Mouse (Mus musculus) skeletal muscle tissue, adult 2 months (tissue): ENCODE measurements around the gene Olfr1354.
"Not testable (repeated sequence)": the region's sequence is repeated elsewhere in the genome, so short reads cannot be mapped to it uniquely, and the experiment has no call there.

Experiments used
- DNase-seq: peaks from one replicate; pipeline ENCODE4 v3.0.0-alpha.2; 2012; ENCODE audit warnings: low read depth, low spot score

Gene Olfr1354

DNA sequence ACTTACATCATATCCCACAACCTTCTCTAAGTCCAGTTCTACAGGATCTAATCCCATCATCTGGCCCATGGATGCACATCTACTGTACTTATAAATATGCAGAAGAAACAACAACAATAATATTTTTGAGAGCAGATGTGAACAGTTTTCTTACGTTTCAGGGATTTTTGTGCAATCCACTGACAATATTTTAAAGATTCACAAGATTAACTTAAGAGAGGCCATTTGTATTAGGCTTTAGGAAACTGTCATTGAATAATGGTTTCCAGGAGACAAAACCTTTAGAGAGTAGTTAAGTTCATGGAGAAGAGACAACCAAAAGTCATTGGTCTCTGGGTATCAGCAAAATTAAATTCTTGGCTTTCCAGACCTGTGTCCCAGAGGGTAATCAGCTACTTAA lies at the start of gene Olfr1354:
Olfr1354 (plus strand) TSS at position 301 of the 400 bp plus-strand sequence.
- not testable (repeated sequence) for DNase-seq

GRCm38 (mm10) chr10:78875240-78875639 lies 37.7 kb upstream of the Olfr1354 start, which contains the start of gene Olfr1355:
TSS of gene Olfr1355 (plus strand) at chr10:78875540.
- no peak for DNase-seq

- DNase-seq = not testable (repeated sequence)
These were observed 37.4 kb downstream of the Olfr1354 start, which contains the start of gene Olfr8 for GRCm38 (mm10) chr10:78950336-78950735. TSS of gene Olfr8 (plus strand) at chr10:78950636.

GRCm38 (mm10) chr10:78963009-78963408 lies 50.0 kb downstream of the Olfr1354 start, which contains the start of gene Olfr1353:
TSS of gene Olfr1353 (plus strand) at chr10:78963309.
- DNase-seq = not testable (repeated sequence)
